Mouse (Mus musculus): ENCODE data around the gene Clk3. TPM values are rescaled to one million over a fixed set of nuclear protein-coding genes. Genes with fewer than 3 reads are reported as not detected.
A peak's percentile ranks its signal among the peaks of the same experiment; 100 is the strongest.

Clk3 gene
- total and polyA plus RNA-seq, 2 experiments from 2014 or later: 27.5 to 31.9 TPM

GRCm38 (mm10) chr9:57782656-57783055 lies 17.0 kb upstream of the Clk3 start:
- H3K27me3 ChIP-seq (ENCODE audit: control insufficient read depth, insufficient read depth, low read length): no peaks in the 10 kb centered on the region
- H3K27ac ChIP-seq (ENCODE audit: low read depth): no peak overlapping the region
- H3K36me3 ChIP-seq (replicated peaks; ENCODE audit: control insufficient read depth, insufficient read depth, low read length): no peaks in the 10 kb centered on the region
- no peak overlapping the region for H3K4me2 ChIP-seq (ENCODE audit: low read depth, low read length)
- DNase-seq (ENCODE audit: low spot score) (no peak), ATAC-seq (ENCODE audit: insufficient read depth, low read depth) (no peak)
- WGBS: 85% methylated on average over 3 of the region's 3 CpGs
- peaks cover 5% of the 10 kb centered on the region; the same call in 1 of the 2 replicates for H3K4me1 ChIP-seq (ENCODE audit: control insufficient read depth, insufficient read depth)
- no peak overlapping the region for H3K9ac ChIP-seq (replicated peaks; ENCODE audit: low read depth, low read length)
- TF ChIP-seq CTCF (IDR thresholded peaks at IDR 0.05; ENCODE audit: low read depth): no peak
- no peak for TF ChIP-seq EP300 (IDR thresholded peaks at IDR 0.05; ENCODE audit: low read depth)
- H3K4me3 ChIP-seq (ENCODE audit: low read depth, low read length): no peak overlapping the region
- H3K9me3 ChIP-seq (replicated peaks; ENCODE audit: control insufficient read depth, low read length): no peaks in the 10 kb centered on the region

DNA sequence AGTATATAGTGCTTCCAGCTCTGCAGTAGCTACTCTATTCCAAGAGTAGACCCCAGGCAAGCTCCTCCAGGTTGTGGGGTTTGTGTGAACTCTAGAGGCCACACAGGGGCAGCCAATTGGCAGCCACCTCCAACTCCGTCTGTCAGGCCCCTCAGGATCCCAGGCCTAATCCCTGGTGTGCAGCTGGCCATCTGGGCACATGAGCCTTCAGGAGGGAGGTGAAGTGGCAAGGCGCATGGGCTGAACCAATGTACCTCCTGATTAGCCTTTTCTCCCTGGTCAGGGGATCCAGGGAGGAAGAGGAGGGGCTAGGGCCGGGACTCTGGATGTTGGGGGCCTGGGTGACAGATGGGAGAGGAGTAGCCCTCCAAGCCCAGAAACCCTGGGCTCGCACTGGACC lies 10.1 kb upstream of the Clk3 start:
- Histone ChIP-seq H3K27me3 (ENCODE audit: control insufficient read depth, insufficient read depth, low read length) (no peaks in the 10 kb centered on the region), H3K9ac (replicated peaks; ENCODE audit: low read depth, low read length) (no peak overlapping the region), H3K9me3 (replicated peaks; ENCODE audit: control insufficient read depth, low read length) (no peaks in the 10 kb centered on the region), H3K4me3 (ENCODE audit: low read depth, low read length) (no peak overlapping the region), H3K36me3 (replicated peaks; ENCODE audit: control insufficient read depth, insufficient read depth, low read length) (no peaks in the 10 kb centered on the region), H3K4me1 (ENCODE audit: control insufficient read depth, insufficient read depth) (no peaks in the 10 kb centered on the region), H3K4me2 (ENCODE audit: low read depth, low read length) (no peak overlapping the region), H3K27ac (ENCODE audit: low read depth) (no peak overlapping the region)
- TF ChIP-seq EP300 (IDR thresholded peaks at IDR 0.05; ENCODE audit: low read depth) (no peak), CTCF (IDR thresholded peaks at IDR 0.05; ENCODE audit: low read depth) (no peak)
- ATAC-seq (ENCODE audit: insufficient read depth, low read depth) (no peak), DNase-seq (ENCODE audit: low spot score) (no peak)
- WGBS: 53% methylated on average over 4 of the region's 4 CpGs

DNA sequence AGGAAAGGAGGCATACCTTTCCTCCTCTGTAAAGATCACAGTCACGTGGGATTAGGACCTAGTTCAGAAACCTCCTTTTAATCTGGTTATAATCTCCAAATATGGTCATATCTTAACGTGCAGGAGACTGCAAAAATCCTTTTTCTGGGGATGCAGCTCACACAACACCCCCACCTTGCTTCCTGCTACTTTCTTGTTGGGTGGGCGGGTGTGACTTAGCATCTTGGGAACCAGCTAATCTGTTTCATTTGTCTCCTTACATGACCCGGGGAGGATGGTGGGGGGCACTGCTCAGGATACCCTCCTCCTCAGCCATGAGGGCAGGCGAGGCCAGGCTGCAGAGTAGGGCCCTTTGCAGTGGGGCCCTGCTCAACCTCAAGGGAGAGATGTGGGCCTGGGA lies 9.4 kb upstream of the Clk3 start:
- no peaks in the 10 kb centered on the region for H3K27me3 ChIP-seq (ENCODE audit: control insufficient read depth, insufficient read depth, low read length)
- 63% methylated on average over 5 of the region's 5 CpGs for WGBS

GRCm38 (mm10) chr9:57774168-57774567 lies 8.5 kb upstream of the Clk3 start:
- no peak for ATAC-seq (ENCODE audit: insufficient read depth, low read depth)
- Histone ChIP-seq H3K9ac (replicated peaks; ENCODE audit: low read depth, low read length) (no peak overlapping the region), H3K9me3 (replicated peaks; ENCODE audit: control insufficient read depth, low read length) (no peaks in the 10 kb centered on the region), H3K4me2 (ENCODE audit: low read depth, low read length) (no peak overlapping the region), H3K27ac (ENCODE audit: low read depth) (no peak overlapping the region), H3K4me1 (ENCODE audit: control insufficient read depth, insufficient read depth) (peaks cover 13% of the 10 kb centered on the region), H3K27me3 (ENCODE audit: control insufficient read depth, insufficient read depth, low read length) (no peaks in the 10 kb centered on the region), H3K4me3 (ENCODE audit: low read depth, low read length) (no peak overlapping the region), H3K36me3 (replicated peaks; ENCODE audit: control insufficient read depth, insufficient read depth, low read length) (no peaks in the 10 kb centered on the region)
- TF ChIP-seq EP300 (IDR thresholded peaks at IDR 0.05; ENCODE audit: low read depth) (no peak), CTCF (IDR thresholded peaks at IDR 0.05; ENCODE audit: low read depth) (peak; percentile 43)
- 10% methylated on average over 1 of the region's 1 CpGs for WGBS
- DNase-seq (ENCODE audit: low spot score): no peak

More for the DNA sequence above, 9.4 kb upstream of the Clk3 start:
- ATAC-seq (ENCODE audit: insufficient read depth, low read depth): no peak
- no peak overlapping the region for H3K27ac ChIP-seq (ENCODE audit: low read depth)
- no peak overlapping the region for H3K9ac ChIP-seq (replicated peaks; ENCODE audit: low read depth, low read length)
- peaks cover 4% of the 10 kb centered on the region; the same call in 1 of the 2 replicates for H3K4me1 ChIP-seq (ENCODE audit: control insufficient read depth, insufficient read depth)
- H3K36me3 ChIP-seq (replicated peaks; ENCODE audit: control insufficient read depth, insufficient read depth, low read length): no peaks in the 10 kb centered on the region
- no peak for DNase-seq (ENCODE audit: low spot score)
- no peaks in the 10 kb centered on the region for H3K9me3 ChIP-seq (replicated peaks; ENCODE audit: control insufficient read depth, low read length)
- TF ChIP-seq EP300 (IDR thresholded peaks at IDR 0.05; ENCODE audit: low read depth) (no peak), CTCF (IDR thresholded peaks at IDR 0.05; ENCODE audit: low read depth) (no peak)
- no peak overlapping the region for H3K4me3 ChIP-seq (ENCODE audit: low read depth, low read length)
- H3K4me2 ChIP-seq (ENCODE audit: low read depth, low read length): no peak overlapping the region

DNA sequence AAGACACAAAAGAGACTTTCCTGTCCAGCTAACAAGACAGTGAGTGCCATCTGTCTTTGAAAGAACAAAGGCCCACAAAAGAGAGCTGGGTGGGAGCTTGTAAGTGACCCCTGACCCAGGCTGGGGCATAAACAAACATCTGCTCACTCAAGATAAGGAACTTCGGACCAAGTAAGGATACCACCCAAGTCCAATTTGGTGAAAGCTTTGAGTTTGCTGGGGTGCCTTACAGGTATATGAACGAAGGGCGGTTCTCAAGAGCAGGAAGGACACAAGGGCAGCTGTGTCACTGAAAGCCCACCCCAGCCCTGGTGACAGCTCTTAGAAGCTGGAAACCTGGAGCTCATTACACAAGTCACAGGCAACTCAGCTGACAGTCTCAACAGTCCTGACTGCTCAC lies 8.1 kb upstream of the Clk3 start:
- H3K36me3 ChIP-seq (replicated peaks; ENCODE audit: control insufficient read depth, insufficient read depth, low read length): no peaks in the 10 kb centered on the region
- TF ChIP-seq EP300 (IDR thresholded peaks at IDR 0.05; ENCODE audit: low read depth) (no peak), CTCF (IDR thresholded peaks at IDR 0.05; ENCODE audit: low read depth) (no peak)
- DNase-seq (ENCODE audit: low spot score): no peak
- no peak overlapping the region for H3K4me2 ChIP-seq (ENCODE audit: low read depth, low read length)
- 62% methylated on average over 3 of the region's 3 CpGs for WGBS
- no peak for ATAC-seq (ENCODE audit: insufficient read depth, low read depth)
- H3K4me1 ChIP-seq (ENCODE audit: control insufficient read depth, insufficient read depth): peaks cover 17% of the 10 kb centered on the region
- no peaks in the 10 kb centered on the region for H3K27me3 ChIP-seq (ENCODE audit: control insufficient read depth, insufficient read depth, low read length)
- no peak overlapping the region for H3K4me3 ChIP-seq (ENCODE audit: low read depth, low read length)
- H3K9me3 ChIP-seq (replicated peaks; ENCODE audit: control insufficient read depth, low read length): no peaks in the 10 kb centered on the region
- H3K9ac ChIP-seq (replicated peaks; ENCODE audit: low read depth, low read length): no peak overlapping the region
- H3K27ac ChIP-seq (ENCODE audit: low read depth): no peak overlapping the region

DNA sequence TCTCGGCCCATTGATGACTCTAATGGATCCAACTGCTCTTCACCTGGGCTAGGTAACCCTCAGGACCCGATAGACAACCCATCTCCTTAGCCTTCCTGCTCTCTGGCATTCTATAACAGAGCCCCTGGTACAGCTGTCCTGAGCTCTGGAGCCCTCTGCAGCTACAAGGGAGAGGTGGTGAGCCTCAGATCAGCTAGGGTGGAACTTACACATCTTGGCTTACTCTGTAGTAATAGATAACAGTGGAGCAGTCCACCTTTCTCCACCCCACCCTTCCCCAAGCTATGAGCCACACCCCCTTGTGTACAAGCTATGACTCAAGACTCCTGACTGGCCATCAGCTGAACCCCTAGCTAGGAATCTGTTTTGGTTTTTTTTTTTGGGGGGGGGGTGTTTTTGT lies 5.2 kb upstream of the Clk3 start:
- Histone ChIP-seq H3K36me3 (replicated peaks; ENCODE audit: control insufficient read depth, insufficient read depth, low read length) (no peaks in the 10 kb centered on the region), H3K4me2 (ENCODE audit: low read depth, low read length) (no peak overlapping the region), H3K9me3 (replicated peaks; ENCODE audit: control insufficient read depth, low read length) (no peaks in the 10 kb centered on the region), H3K4me3 (ENCODE audit: low read depth, low read length) (no peak overlapping the region), H3K27me3 (ENCODE audit: control insufficient read depth, insufficient read depth, low read length) (no peaks in the 10 kb centered on the region), H3K27ac (ENCODE audit: low read depth) (peak overlapping the region; percentile 27; the same call in 1 of the 2 replicates), H3K9ac (replicated peaks; ENCODE audit: low read depth, low read length) (no peak overlapping the region), H3K4me1 (ENCODE audit: control insufficient read depth, insufficient read depth) (peaks cover 27% of the 10 kb centered on the region)
- WGBS: 91% methylated on average over 2 of the region's 2 CpGs
- ATAC-seq (ENCODE audit: insufficient read depth, low read depth) (no peak), DNase-seq (ENCODE audit: low spot score) (no peak)
- TF ChIP-seq EP300 (IDR thresholded peaks at IDR 0.05; ENCODE audit: low read depth) (no peak), CTCF (IDR thresholded peaks at IDR 0.05; ENCODE audit: low read depth) (no peak)

Measured in heart, postnatal 0 days (tissue).